Mouse (Mus musculus) stomach, embryonic 15.5 days (tissue): Measurements from ENCODE around the gene Lzts2. TPM values are rescaled to one million over a fixed set of nuclear protein-coding genes. Genes with fewer than 3 reads are reported as not detected.

Experiments used
- ATAC-seq: fragments of 200-750 bp; cut with Nextera tagmentation; 2 replicates; pipeline ENCODE4 v1.8.0; 2017; ENCODE audit warnings: low read depth, moderate number of reproducible peaks, moderate TSS enrichment; ENCODE audit not compliant: insufficient read depth, low FRiP score
- H3K27ac ChIP-seq: fragments of 300-500 bp; sonication (generic); 2 replicates; pipeline ENCODE4 v1.5.1; 2015; ENCODE audit warnings: mild to moderate bottlenecking, inconsistent platforms
- H3K27me3 ChIP-seq: fragments of 300-500 bp; sonication (generic); replicated peaks from 2 replicates; pipeline ENCODE4 v1.6.1; 2015; ENCODE audit warnings: inconsistent platforms
- H3K36me3 ChIP-seq: fragments of 300-500 bp; sonication (generic); 2 replicates; pipeline ENCODE4 v1.6.1; 2015; ENCODE audit warnings: inconsistent platforms
- H3K4me1 ChIP-seq: fragments of 300-500 bp; sonication (generic); 2 replicates; pipeline ENCODE4 v1.6.1; 2015; ENCODE audit warnings: inconsistent platforms
- H3K4me2 ChIP-seq: fragments of 300-500 bp; sonication (generic); 2 replicates; pipeline ENCODE4 v1.6.1; 2015; ENCODE audit warnings: mild to moderate bottlenecking, inconsistent platforms
- H3K4me3 ChIP-seq: fragments of 300-500 bp; sonication (generic); replicated peaks from 2 replicates; pipeline ENCODE4 v1.5.1; 2015; ENCODE audit warnings: inconsistent platforms
- H3K9ac ChIP-seq: fragments of 300-500 bp; sonication (generic); 2 replicates; pipeline ENCODE4 v1.6.1; 2015; ENCODE audit warnings: inconsistent platforms
- H3K9me3 ChIP-seq: fragments of 300-500 bp; sonication (generic); 2 replicates; pipeline ENCODE4 v1.6.1; 2016; ENCODE audit warnings: inconsistent platforms
- whole genome bisulfite sequencing: fragments of 180-500 bp; shearing (Covaris S2); methylation state at CpG from one replicate; pipeline ENCODE4 v1.1.7; 2015; 5-methylcytosine and 5-hydroxymethylcytosine counted together
- polyA plus RNA-seq: library from polyadenylated mRNA; unstranded; fragments of >200 nt; fragmentation: Nextera tagmentation; extraction: Ambion mirVana; gene quantifications from 2 replicates; pipeline ENCODE4 v1.2.1, GENCODE M21; 2015

The Lzts2 gene
- polyA plus RNA-seq, 1 experiment from 2014 or later, result 65.5 TPM

DNA sequence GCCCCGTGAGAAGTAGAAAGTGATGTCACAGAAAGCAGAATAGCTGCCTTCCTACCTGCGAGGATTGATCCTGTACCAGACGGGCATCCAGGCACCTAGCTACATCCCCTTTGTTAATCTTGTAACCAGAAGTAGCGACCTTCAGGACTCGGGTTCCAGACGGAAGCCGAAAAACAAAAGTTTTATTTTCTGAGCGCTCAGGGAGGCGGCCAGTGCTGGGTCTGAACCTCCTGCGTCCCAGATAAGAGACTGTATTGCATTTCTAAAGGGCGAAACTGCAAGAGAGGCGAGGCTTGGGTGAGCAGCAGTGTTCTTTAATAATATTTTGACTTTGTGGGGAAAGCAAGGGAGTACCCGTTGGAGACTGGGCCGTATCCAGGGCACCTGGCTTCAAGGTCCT, 44.6 kb downstream of the Lzts2 start:
- Histone ChIP-seq H3K4me3 (peak overlapping the region; percentile 62), H3K4me1 (peaks cover 18% of the 10 kb centered on the region), H3K9me3 (no peaks in the 10 kb centered on the region), H3K27me3 (0 out of 2 replicates have a peak, but pooled peaks cover 2% of the 10 kb centered on the region), H3K36me3 (no peaks in the 10 kb centered on the region), H3K9ac (peak overlapping the region; percentile 65), H3K27ac (peak overlapping the region; percentile 98), H3K4me2 (peak overlapping the region; percentile 83)
- WGBS, result 1% methylated on average over 14 of the region's 14 CpGs
- no peak for ATAC-seq

- H3K9ac ChIP-seq, result no peak overlapping the region
- H3K27ac ChIP-seq, result no peak overlapping the region
- no peaks in the 10 kb centered on the region for H3K9me3 ChIP-seq
- H3K4me1 ChIP-seq, result peaks cover 8% of the 10 kb centered on the region; the same call in 1 of the 2 replicates
- H3K4me2 ChIP-seq, result no peak overlapping the region
- ATAC-seq, result no peak; the same call in 1 of the 2 replicates
- peaks cover 49% of the 10 kb centered on the region for H3K27me3 ChIP-seq
- no peak overlapping the region for H3K4me3 ChIP-seq
- WGBS, result 42% methylated on average over 20 of the region's 20 CpGs
- H3K36me3 ChIP-seq, result no peaks in the 10 kb centered on the region
Observed at GRCm38 (mm10) chr19:45063565-45064292, 49.5 kb downstream of the Lzts2 start.

- Histone ChIP-seq H3K4me2 (peak overlapping the region; percentile 3; the same call in 1 of the 2 replicates), H3K27ac (no peak overlapping the region), H3K4me1 (no peaks in the 10 kb centered on the region), H3K36me3 (no peaks in the 10 kb centered on the region), H3K9me3 (no peaks in the 10 kb centered on the region), H3K4me3 (no peak overlapping the region), H3K27me3 (peaks cover 51% of the 10 kb centered on the region), H3K9ac (no peak overlapping the region)
- 3% methylated on average over 20 of the region's 21 CpGs for WGBS
- ATAC-seq, result no peak
Observed at GRCm38 (mm10) chr19:45065226-45065625, 51.0 kb downstream of the Lzts2 start.

DNA sequence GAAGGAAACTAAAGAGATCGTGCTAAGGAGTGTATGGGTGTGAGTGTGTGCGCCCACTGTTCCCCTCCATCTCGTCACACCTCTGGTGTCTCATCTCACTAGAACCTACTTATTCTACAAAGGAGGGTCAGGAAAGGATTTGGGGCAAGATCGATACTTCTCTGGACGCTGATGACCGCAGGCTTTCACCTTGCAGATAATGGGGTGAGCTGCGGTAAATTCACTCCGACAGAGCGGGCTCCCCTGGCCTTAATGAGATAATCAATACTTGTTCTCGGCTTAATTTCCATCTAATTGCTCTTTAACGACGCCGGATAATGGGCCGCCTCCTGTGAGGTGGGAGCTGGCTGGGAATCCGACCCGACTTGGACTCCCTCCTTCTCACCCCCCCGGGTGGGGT, 53.0 kb downstream of the Lzts2 start:
- H3K27me3 ChIP-seq, result peaks cover 51% of the 10 kb centered on the region
- 32% methylated on average over 17 of the region's 17 CpGs for WGBS
- ATAC-seq, result no peak

GRCm38 (mm10) chr19:45067758-45068510, 53.7 kb downstream of the Lzts2 start:
- Histone ChIP-seq H3K4me2 (no peak overlapping the region), H3K36me3 (no peaks in the 10 kb centered on the region), H3K4me3 (no peak overlapping the region), H3K9me3 (no peaks in the 10 kb centered on the region), H3K27ac (no peak overlapping the region), H3K9ac (no peak overlapping the region), H3K4me1 (no peaks in the 10 kb centered on the region), H3K27me3 (peaks cover 51% of the 10 kb centered on the region)
- 76% methylated on average over 7 of the region's 7 CpGs for WGBS
- no peak for ATAC-seq

More for the DNA sequence above, 53.0 kb downstream of the Lzts2 start:
- Histone ChIP-seq H3K4me1 (no peaks in the 10 kb centered on the region), H3K4me2 (no peak overlapping the region), H3K9me3 (no peaks in the 10 kb centered on the region), H3K27ac (no peak overlapping the region), H3K9ac (no peak overlapping the region), H3K4me3 (no peak overlapping the region), H3K36me3 (no peaks in the 10 kb centered on the region)

DNA sequence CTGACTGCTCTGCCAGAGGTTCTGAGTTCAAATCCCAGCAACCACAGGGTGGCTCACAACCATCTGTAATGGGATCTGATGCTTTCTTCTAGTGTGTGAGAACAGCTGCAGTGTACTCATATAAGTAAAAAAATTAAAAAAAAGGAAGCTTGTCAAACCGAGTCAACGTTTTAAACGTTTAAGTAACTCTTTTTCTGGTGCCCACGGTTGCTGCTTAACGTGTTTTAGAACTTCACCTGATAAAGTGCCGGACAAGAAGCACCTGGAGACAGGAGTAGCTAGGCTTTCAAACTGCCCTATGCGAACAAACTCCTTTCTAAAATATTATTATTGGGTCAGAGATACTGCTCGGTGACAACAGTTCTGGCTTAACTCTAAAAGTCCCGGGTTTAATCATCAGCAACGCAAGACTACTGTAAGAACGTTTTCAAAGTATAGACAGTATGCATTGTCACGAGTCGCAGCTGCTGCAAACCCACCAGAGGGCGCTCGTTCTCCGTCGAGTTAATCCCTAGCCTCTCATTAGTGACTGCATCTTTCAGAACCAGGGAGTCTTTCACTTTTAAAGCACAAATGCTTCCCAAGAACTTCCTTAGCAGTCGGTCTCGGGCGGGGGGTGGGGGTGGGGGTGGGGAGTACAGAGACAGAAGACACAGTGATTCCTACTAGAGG, 59.8 kb downstream of the Lzts2 start:
- peak overlapping the region; percentile 97 for H3K27ac ChIP-seq
- peak overlapping the region; percentile 89; the same call in 1 of the 2 replicates for H3K9ac ChIP-seq
- H3K4me2 ChIP-seq, result peak overlapping the region; percentile 97
- WGBS, result 6% methylated on average over 20 of the region's 20 CpGs
- no peaks in the 10 kb centered on the region for H3K36me3 ChIP-seq
- peaks cover 35% of the 10 kb centered on the region for H3K4me1 ChIP-seq
- H3K27me3 ChIP-seq, result peaks cover 32% of the 10 kb centered on the region
- 0 out of 2 replicates have a peak, but pooled peaks have one; percentile 44 for ATAC-seq
- H3K4me3 ChIP-seq, result peak overlapping the region; percentile 78
- no peaks in the 10 kb centered on the region for H3K9me3 ChIP-seq

GRCm38 (mm10) chr19:45074580-45075322, 60.5 kb downstream of the Lzts2 start, which contains the start of gene Kazald1:
Gene Kazald1 (plus strand): TSS chr19:45075241.
- Histone ChIP-seq H3K4me3 (peak within 1 kb of the TSS; percentile 78), H3K9ac (peak within 1 kb of the TSS; percentile 89), H3K36me3 (no peaks in the 10 kb centered on the region), H3K4me2 (peak within 1 kb of the TSS; percentile 97), H3K27me3 (peaks cover 38% of the 10 kb centered on the region), H3K4me1 (peaks cover 41% of the 10 kb centered on the region), H3K27ac (peak within 1 kb of the TSS; percentile 97), H3K9me3 (no peaks in the 10 kb centered on the region)
- under 1% methylated on average over 45 of the region's 45 CpGs for WGBS
- peak; percentile 86 for ATAC-seq

- Histone ChIP-seq H3K4me3 (peak overlapping the region; percentile 78), H3K4me1 (peaks cover 48% of the 10 kb centered on the region), H3K9ac (peak overlapping the region; percentile 39), H3K36me3 (no peaks in the 10 kb centered on the region), H3K27ac (peak overlapping the region; percentile 97; the same call in 1 of the 2 replicates), H3K27me3 (peaks cover 45% of the 10 kb centered on the region), H3K9me3 (no peaks in the 10 kb centered on the region), H3K4me2 (peak overlapping the region; percentile 97)
- peak; percentile 32 for ATAC-seq
- WGBS, result 2% methylated on average over 32 of the region's 32 CpGs
Observed at GRCm38 (mm10) chr19:45075323-45076035, 61.3 kb downstream of the Lzts2 start.

DNA sequence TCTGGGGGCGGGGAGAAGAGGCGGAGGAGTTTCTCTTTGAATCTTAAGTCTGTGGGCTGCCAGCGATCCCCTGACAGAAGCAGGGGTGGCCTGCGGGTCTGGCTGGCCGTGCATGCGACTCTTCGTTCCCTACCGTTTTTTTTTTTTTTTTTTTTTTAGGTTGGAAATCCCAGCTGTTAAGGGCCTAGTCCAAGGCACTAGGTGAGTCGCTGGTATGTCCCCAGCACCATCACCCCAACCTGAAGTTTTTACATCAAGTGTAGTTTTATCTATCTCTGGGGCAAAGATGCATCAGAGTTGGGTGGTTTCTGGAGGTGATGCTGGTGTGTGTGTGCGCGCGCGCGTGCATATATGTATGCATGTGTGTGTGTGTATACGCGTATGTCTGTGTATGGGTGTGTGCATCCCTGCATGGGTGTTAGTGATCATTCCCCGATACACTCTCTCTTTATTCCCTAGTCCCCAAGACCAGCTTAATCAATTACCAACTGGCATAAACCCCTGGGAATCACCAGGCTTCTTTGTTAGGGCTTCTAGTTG, 61.9 kb downstream of the Lzts2 start:
- Histone ChIP-seq H3K4me1 (peaks cover 54% of the 10 kb centered on the region), H3K36me3 (no peaks in the 10 kb centered on the region), H3K9me3 (no peaks in the 10 kb centered on the region), H3K4me3 (peak overlapping the region; percentile 78), H3K27me3 (peaks cover 52% of the 10 kb centered on the region), H3K4me2 (peak overlapping the region; percentile 97), H3K9ac (no peak overlapping the region), H3K27ac (peak overlapping the region; percentile 97; the same call in 1 of the 2 replicates)
- WGBS, result 15% methylated on average over 17 of the region's 17 CpGs
- ATAC-seq, result no peak
